Mouse (Mus musculus): ENCODE data around the gene H2-M10.2. TPM values are rescaled to one million over a fixed set of nuclear protein-coding genes. Genes with fewer than 3 reads are reported as not detected.

The H2-M10.2 gene
- not detected for total RNA-seq (2021)
- long read RNA-seq, experiment 1 = 0 reads
- long read RNA-seq, experiment 2 = 0 reads

DNA sequence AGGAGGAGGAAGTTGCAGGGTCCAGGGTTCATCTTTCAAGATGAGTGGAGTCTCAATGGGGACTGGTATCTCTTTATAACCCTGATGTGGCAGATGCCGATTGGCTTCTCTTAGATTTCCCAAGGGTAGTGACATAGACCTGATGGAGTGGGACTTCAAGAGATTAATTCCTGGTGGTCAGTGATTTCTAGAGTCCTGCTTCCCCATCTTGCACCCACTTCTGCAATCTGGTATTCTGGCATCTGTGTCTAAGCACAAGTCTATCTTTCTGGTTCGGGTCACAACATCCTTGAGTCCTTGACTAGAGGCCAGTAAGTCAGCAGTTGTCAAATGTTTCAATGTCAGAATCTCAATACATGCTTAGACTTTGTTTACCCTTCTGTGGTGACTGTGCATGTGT, at the start of gene H2-M10.2:
H2-M10.2 (minus strand) TSS at position 101 of the 400 bp plus-strand sequence.
- no peak for DNase-seq
- intact Hi-C loops (cut with DNase I) = no loop called here

DNA sequence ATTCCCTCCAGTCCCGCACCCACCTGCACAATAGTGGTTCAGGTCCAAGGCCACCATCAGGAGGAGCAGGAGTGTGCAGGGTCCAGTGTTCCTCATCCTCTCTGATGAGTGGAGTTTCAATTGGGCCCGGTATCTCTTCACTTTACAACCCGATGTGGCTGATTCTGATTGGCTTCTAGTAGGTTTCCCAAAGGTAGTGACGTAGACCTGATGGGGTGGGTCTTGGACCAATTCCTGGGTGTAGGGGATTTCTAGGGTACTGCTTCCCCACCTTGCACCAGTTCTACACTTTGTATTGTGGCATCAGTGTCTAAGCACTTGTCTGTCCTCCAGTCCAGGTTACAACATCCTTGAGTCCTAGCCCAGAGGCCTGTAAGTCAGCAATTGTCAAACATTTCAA, 39.8 kb upstream of the H2-M10.2 start, which contains the start of gene H2-M10.1:
H2-M10.1 (minus strand) TSS at position 101 of the 400 bp plus-strand sequence.
- DNase-seq = no peak
- intact Hi-C loops (cut with DNase I) = no loop called here

DNA sequence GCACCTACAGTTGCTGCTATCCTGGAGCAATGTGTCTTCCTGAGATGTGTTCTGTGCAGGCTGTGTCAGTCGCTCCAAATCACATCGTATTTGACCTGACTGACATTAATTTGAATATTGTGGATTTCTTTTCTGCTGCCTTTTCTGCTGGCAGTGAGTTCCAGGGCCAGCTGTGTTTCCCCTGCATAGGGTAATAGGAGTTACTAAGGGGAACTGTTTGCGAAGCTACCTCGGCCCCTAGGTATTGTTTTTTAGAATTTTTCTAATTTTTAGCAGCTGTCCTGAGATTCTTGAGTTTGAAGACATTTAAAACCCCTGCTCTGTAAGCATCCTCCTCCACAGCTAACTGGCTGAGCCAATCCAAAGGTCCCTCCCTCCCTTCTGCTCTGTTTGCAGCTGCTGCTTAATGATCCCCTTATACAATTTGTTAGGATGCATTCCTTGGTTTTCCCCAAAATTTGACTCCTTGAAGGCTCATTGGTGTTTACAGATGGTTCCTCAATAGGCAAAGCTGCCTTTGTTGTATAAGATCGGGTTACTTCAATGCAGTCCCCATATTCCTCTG, 29.5 kb upstream of the H2-M10.2 start:
- intact Hi-C loops (cut with DNase I) = loop anchor here (5.0 kb wide), 1 partner anchor 107 kb away; no protein-coding TSS in a partner anchor

DNA sequence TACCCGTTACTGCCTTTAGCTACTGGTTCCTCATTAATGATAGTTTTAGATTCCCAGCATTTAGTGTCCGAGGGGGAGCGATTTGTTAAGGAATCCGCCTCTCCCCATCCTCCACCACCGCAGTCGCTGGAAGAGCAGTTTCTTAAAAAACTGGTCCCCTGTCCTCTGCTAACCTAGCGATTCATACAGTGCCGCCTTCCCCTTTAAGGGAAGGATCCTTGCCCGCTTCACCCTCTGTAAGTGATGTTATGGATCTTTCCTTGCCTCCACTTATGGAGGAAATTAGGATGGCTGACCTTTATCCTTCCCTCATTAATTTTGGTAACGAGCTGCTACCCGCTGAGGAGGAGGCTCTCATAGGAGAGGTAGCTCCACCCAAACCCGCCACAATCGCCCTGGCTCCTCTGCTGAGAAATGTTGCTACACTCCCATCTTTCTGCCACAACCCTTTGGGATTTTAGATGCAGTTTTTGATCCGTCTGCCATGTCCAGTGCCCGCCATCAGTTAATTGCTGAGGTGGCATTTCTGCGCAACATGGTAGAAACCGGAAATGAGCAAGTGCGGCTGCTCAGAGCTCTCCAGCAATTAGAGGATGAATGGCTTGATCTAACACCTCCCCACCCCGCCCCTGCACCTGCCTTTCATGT, 28.9 kb upstream of the H2-M10.2 start:
- DNase-seq = no peak
- intact Hi-C loops (cut with DNase I) = loop anchor here (5.0 kb wide), 1 partner anchor 107 kb away; no protein-coding TSS in a partner anchor

More for the DNA sequence above, 29.5 kb upstream of the H2-M10.2 start:
- no peak for DNase-seq

DNA sequence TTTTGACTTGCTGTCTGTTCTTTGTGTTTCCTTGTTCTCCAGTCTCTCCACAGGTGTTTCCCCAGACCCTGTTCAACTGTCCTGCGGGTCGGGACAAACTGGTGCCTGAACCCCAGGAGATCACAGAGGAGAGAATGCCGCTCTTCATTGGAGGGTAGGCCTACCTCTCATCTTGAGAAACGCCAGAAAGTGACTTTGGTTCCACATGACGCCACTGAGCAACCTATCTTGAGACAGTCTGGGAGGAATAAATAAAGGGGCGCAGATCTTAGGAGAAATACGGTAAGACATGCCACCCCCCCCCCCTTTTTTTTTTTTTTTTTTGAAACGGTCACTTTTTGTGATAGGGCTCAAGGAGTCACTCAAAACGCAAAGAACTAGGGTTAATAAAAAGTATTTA, 28.2 kb upstream of the H2-M10.2 start:
- DNase-seq = no peak
- intact Hi-C loops (cut with DNase I) = no loop called here

DNA sequence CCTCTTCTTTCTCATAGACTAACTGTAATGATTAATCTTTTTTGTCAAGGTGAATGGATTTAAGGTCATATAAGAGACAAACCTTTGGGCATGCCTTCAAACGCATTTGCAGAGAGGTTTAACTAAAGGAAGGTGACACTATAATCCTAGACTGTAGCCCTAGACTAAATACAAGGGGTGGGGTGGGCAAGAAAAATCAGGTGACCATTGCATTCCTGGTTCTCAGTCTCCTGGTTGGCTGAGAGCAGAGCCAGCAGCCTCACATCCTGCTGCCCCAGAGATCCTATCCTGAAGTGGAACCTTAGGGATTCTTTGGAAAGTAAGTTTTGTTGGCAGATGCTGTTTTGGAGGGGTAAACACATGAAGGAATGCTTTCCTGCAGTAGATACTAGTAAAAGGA, 23.0 kb upstream of the H2-M10.2 start:
- no peak for DNase-seq
- intact Hi-C loops (cut with DNase I) = loop anchor here (2.0 to 5.0 kb wide), 2 partner anchors 46 to 108 kb away; no protein-coding TSS in a partner anchor

DNA sequence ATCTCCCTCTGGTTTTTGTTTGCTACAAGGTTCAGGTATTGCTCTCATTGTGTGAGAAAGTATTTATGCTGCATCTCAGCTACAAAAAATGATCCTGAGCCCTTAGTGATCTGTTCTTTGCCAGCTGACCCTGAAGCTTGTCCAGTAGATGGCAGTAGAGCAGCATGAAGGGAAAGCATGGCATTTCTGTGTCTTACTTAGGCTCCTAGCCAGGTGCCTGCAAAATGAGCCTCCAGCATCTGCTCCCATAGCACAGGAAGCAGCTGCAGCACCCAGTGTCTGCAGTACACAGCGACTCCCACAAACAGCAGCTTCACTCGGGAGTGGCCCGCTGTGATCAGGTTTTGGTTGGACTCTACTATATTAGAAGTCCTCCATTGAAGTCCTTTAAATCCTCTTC, 22.6 kb upstream of the H2-M10.2 start:
- DNase-seq = peak; percentile 18 to 52
- intact Hi-C loops (cut with DNase I) = loop anchor here (2.0 to 5.0 kb wide), 2 partner anchors 46 to 108 kb away; no protein-coding TSS in a partner anchor

DNA sequence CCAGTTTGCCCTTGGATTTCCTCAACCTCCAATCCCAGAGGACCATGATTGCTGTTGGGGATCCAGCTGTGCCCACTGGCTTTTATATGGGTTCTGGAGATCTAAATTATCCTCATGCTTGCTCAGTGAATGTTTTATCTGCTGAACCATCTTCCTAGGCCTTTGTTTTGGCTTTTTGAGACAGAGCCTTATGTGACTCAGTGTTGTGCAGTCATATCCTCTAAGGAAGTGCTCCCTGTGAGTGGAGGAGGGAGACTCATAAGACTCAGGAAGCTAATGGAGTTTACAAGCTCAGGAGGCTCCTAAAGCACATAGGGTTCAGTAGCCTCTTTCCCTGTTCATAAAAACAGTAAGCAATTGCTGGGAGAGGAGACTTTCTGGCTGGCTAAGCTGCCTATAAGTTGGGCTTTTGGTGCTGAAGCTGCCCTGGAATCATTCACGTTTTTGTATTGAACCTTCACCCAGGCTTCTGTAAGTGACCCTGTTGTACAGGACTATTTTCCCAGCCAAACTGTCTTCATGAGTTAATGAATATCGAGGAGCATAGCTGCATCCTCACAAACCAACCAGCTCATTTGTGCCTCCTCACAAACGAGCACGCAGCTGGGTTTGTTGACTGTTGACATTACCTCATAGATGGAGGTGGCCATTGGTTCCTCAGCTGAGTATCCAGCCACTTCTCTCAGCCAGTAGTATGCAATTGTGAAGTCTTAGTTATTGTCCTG, 4.6 kb downstream of the H2-M10.2 start:
- DNase-seq = no peak
- intact Hi-C loops (cut with DNase I) = no loop called here

DNA sequence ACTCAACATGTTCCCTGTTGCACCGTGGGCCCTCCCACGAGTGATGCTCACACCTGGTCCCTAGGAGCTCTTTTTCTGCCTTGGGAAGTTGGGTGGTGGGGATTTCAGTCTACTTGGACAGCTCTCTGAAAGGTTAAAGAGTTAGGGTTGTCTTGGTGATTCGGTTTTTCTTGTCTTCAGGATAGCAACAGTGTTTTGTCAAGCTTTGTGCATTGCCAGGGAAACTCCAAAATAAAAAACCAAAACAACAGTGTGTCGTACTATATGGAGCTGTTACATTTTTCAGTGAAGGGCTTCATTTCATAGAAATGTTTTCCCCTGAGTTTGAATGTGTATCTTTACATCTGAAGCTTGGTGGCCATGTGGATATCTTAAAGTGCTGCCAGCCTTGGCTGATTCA, 11.5 kb downstream of the H2-M10.2 start:
- no peak for DNase-seq
- intact Hi-C loops (cut with DNase I) = no loop called here

DNA sequence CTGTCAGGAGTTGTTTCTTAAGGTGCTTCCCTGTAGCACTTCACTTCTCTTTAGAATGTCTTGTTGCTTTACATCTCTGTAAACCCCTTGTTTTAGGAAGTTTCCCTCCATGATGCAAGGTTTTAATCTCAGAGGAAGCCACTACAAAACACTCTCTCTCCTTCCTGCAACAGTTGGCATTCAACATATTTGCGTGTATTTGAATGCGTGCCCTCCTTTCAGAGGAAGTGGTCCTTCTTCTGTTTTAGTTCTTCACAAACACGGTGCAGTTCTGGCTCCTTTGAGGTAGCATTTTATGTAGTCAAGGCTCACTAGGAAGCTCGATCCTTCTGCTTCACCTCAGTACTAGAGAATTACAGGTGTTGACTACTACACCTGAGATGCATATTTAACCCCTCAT, 12.5 kb downstream of the H2-M10.2 start:
- intact Hi-C loops (cut with DNase I) = no loop called here
- no peak for DNase-seq

DNA sequence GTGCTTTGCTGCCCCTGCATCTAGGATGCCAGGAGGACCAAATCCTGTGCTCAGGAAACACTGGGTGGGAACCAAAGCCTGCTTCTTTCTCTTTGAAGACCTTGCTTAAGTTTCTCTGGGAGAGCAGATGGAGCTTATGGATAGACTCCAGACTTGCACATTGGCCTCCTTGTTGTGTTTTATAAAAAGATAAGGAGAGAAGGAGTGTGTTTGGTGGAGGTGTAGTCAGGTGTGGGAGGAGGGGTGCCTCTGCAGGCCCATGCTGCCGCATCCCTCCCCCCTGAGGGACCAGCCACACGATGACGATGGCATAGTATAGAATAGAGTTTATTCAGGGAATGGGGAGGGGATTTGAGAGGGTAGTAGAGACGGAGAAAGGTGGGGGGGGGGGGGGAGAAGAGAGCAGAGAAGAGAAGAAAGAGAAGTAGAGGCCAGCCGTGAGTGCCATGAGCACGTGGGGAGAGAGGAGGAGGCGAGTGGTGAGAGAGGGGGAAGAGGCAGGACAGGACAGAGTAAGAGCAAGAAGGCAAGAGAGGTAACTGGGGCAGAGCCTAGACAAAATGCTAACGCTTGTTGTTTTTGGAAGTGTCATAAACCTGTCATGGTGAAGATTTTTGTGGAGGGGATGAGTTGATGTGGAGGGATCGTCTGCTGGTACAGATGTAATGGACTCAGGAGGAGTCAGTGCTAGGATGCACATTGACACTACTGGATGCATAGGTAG, 13.5 kb downstream of the H2-M10.2 start:
- no peak for DNase-seq
- intact Hi-C loops (cut with DNase I) = no loop called here

DNA sequence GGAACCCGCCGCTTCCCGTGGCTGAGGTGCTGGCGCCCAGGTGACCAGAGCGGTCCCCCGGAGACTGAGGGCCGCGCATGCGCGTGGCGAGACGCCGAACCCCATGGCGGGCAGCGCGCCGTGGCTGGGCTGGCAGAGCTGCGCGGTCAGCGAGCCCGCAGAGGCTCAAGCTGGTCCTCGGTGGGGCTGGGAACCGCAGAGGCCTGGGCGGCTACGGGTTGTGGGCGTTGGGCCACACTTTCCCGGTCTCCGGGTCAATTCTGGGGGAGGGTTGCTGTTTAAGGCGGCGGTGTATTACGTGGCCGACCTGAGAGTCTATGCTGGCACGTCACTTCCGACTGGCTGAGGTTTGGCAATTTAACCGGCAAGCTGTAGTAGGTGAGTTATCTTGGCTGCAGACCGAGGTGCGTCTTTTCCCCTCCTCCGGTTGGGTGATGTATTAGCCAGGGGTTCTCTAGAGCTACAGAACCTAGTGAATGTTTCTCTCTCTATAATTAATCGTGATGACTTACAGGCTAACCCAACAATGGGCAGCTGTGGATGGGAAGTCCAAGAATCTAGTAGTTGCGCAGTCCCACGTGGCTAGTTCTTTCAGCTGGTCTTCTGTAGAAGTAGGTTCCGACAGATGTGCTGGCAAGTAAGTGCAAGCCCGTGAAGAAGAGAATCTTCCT, 14.6 kb downstream of the H2-M10.2 start, which contains the start of gene Trim39:
Trim39 (minus strand) TSS at position 662 of the 671 bp plus-strand sequence.
- intact Hi-C loops (cut with DNase I) = no loop called here
- DNase-seq = peak; percentile 51 to 88

DNA sequence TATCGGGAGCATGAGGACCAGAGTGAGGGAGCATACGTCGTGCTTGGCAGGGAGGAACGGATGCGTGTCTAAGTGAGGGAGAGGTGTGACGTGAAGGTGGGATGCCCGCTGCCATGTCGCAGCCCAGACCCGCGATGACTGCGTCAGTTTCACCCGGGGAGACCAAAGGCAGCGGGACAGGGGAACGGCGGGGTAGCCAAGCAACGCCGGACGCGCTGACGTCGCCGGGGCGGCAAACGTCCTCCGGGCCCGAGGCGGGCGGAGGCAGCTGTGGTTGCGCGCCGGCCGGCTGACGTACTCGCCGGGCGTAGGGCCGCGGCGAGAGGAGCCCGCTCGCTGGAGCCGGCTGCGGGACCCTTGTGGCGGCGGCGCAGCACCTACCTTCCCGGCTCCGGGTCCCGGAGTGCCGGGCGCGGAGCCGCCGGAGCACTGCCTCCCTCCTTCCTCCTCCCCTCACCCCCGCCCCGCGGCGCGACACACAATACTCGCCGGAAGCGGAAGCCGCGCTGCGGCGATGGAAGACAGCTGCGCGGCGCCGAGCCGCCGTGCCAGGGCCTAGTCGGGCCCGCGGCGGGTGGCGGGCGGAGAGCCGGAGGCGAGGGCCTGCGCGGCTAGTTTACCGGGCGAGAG, 15.2 kb downstream of the H2-M10.2 start:
- peak; percentile 77 to 90 for DNase-seq
- intact Hi-C loops (cut with DNase I) = no loop called here

DNA sequence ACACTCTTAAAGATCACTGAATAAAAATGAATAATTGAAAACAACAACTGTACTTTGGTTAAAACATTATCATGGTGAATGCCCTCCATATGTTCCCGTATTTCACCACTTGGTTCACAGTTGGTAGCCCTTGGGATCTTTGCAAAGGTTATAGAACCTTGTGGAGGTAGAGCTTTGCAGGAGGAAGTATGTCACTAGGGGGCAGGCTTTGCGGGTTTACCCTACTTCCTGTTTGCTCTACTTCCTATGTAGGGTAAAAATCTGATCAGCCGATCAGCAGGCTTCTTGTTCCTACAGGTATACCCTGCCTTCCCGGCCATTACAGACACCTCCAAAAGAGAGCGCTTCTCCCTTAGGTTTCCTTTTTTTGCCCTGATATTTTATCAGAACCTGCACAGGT, 20.5 kb downstream of the H2-M10.2 start:
- DNase-seq = no peak
- intact Hi-C loops (cut with DNase I) = no loop called here

DNA sequence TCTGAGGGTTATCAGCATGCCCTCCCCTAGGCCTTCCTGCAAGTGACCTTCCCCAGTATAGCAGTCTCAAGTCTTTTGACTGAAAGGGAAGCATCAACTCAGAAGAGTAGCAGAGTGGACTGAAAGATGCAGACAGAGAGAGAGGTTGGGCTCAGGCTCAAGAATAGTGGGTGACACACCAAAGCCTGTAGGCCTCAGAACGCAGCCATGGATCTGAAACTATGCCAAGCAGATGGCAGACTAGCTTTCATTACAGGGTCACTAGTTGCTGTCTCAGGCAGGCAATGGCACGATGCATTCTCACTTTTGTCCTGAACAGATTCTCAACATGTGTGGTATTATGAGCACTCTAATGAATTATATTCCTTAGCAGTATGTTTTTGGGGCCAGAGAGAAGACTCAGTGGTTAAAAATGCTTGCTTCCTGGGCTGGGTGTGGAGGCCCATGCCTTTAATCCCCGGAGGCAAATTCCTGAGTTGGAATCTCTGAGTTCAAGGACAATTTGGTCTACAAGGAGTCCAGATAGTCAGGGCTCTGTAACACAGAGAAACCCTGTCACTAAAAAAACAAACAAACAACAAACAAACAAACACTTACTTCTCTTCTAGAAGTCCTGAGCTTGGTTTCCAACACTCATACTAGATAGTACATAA, 21.9 kb downstream of the H2-M10.2 start:
- intact Hi-C loops (cut with DNase I) = no loop called here
- DNase-seq = no peak

DNA sequence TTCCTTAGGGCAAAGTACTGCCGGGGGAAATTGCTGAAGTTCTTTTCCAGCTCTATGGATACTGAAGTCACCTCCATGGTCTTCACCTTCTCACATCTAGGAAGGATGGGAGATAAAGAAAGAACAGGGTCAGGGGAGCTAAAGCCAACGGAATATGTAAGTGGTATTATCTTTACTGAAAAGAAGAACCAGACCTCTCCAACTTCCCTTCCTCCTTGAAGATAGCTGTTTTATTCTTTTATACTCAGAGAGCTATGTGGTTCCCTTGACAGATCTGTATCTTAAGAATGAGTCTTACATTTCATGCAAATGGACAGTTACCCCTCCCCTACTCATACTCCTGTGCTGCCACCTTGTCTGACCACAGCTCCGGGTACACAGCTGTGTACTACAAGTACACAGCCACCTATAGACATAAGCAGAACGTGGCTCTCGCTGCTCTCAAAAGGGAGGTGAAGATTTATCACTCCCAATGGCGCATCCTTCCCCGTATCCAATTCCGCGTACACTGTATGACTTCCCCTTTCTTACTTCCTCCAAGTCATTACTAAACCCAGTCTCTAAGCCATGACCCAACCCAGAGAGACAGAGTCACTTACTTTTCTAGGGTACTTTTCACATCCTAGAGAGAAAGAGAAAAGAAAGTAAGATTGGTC, 24.7 kb downstream of the H2-M10.2 start:
- intact Hi-C loops (cut with DNase I) = no loop called here
- no peak for DNase-seq

DNA sequence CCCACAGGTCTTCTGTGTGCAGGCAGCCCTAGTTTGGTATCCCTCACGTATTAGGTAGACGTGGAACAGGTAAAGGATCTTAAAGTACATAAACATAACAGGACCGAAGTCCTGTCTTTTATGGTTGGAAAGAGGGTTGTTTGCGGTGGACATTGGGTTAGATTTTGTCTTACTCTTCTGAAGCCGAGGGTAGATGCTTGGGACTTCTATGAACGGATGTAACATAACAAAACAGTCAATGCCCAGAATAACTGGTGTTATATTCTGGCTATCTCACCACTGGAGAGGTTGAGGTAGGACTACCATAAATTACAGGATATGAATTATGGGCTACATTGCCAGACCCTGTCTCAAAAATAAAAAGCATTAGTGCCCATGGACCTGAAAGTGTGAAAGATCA, 28.3 kb downstream of the H2-M10.2 start, which contains the start of gene Rpp21:
Rpp21 (minus strand) TSS at position 101 of the 400 bp plus-strand sequence.
- intact Hi-C loops (cut with DNase I) = no loop called here
- no peak for DNase-seq

DNA sequence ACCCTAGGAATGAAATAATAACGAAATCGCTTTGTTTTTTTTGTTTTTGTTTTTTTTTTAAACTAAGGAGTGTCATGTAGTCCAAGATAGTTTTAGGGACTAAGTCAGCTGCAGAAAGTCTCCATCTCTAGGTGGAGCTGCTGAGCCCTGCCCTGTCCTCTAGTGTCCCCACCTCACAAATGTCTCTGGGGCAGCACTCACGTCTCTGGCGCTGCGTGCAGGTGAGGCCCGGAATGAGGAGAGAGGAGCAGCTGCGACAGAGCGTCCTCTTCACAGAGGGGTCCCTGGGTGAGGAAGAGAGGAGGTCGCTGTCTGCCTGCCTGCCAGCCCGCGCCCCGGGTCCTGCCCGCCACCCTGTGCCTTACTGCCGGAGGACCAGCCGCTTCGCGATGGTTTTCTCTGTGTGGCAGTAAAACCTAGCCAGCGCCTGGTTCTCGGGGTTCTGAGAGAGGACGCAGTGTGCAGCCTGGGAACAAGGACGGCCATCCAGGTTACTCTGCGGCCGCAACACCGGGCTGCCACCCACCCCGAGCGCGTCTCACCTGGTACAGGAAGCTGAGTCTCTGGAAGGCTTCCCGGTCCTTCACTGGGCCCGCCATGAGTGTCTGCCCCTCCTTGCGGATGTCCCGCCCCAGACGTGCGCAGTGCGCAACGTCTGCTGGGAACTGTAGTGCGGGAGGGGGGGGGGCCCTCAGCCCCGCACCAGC, 28.9 kb downstream of the H2-M10.2 start:
- peak; percentile 70 to 72 for DNase-seq
- intact Hi-C loops (cut with DNase I) = no loop called here
